Mouse (Mus musculus) CH12.LX (cell line): ENCODE data around the gene AI854703. TPM values are rescaled to one million over a fixed set of nuclear protein-coding genes. Genes with fewer than 3 reads are reported as not detected.
A peak's percentile ranks its signal among the peaks of the same experiment; 100 is the strongest.

ENCODE experiments used
- DNase-seq: peaks from one replicate; pipeline ENCODE4 v3.0.0-alpha.2; 2013; ENCODE audit errors: extremely low read depth
- H3K27ac ChIP-seq: 2 replicates; pipeline ENCODE4 v1.5.1; 2012; ENCODE audit warnings: low read depth, mild to moderate bottlenecking, control low read depth, moderate library complexity; ENCODE audit not compliant: insufficient read depth
- H3K27me3 ChIP-seq: replicated peaks from 2 replicates; pipeline ENCODE3; 2012; ENCODE audit warnings: inconsistent platforms
- H3K36me3 ChIP-seq, 2 experiments: replicated peaks in 1 of 2; 2 replicates each; pipeline versions ENCODE3 to v1.6.1; 2012; ENCODE audit warnings: inconsistent platforms in 1 of 2, low read length in 1 of 2, mild to moderate bottlenecking in 1 of 2, mixed read lengths in 1 of 2, moderate library complexity in 1 of 2; ENCODE audit not compliant: control insufficient read depth in 1 of 2, insufficient read depth in 1 of 2
- H3K4me1 ChIP-seq, 2 experiments: 2 replicates each; pipeline ENCODE4 v1.6.1; 2012; ENCODE audit warnings: inconsistent platforms in 1 of 2, moderate library complexity in 1 of 2; ENCODE audit not compliant: insufficient read depth in 2 of 2, control insufficient read depth in 1 of 2
- H3K4me2 ChIP-seq: 2 replicates; pipeline ENCODE4 v1.6.1; 2012; ENCODE audit warnings: low read depth, mild to moderate bottlenecking, control low read depth; ENCODE audit not compliant: poor library complexity, insufficient read depth, severe bottlenecking
- H3K4me3 ChIP-seq, 3 experiments: fragments of 150-350 bp in 1 of 3; sonication (generic) in 1 of 3; replicated peaks in 1 of 3; 2 replicates each; pipeline versions ENCODE3 to v1.5.1; 2011 to 2012; ENCODE audit warnings: low read depth in 2 of 3, low read length in 2 of 3, mild to moderate bottlenecking in 2 of 3, moderate library complexity in 2 of 3, control low read depth in 1 of 3, improper control_type of control experiment in 1 of 3, inconsistent platforms in 1 of 3, mixed read lengths in 1 of 3; ENCODE audit not compliant: poor library complexity in 1 of 3
- H3K79me2 ChIP-seq: replicated peaks from 2 replicates; pipeline ENCODE4 v1.6.1; 2012; ENCODE audit warnings: mild to moderate bottlenecking, moderate library complexity; ENCODE audit not compliant: control insufficient read depth, poor library complexity, insufficient read depth, severe bottlenecking; ENCODE audit errors: extremely low read depth
- H3K9ac ChIP-seq: 2 replicates; pipeline ENCODE4 v1.6.1; 2012; ENCODE audit warnings: low read depth, mild to moderate bottlenecking, control low read depth, moderate library complexity; ENCODE audit not compliant: insufficient read depth
- H3K9me3 ChIP-seq: replicated peaks from 2 replicates; pipeline ENCODE3; 2012; ENCODE audit warnings: low read length, inconsistent platforms, mixed read lengths
- BHLHE40 ChIP-seq: IDR thresholded peaks from 2 replicates; pipeline ENCODE4 v1.6.1; 2011; ENCODE audit warnings: mild to moderate bottlenecking, low read depth, low read length, improper control_type of control experiment
- CHD1 ChIP-seq: IDR thresholded peaks from 2 replicates; pipeline ENCODE4 v1.6.1; 2012; ENCODE audit warnings: low read depth, low read length, improper control_type of control experiment, inconsistent platforms
- CHD2 ChIP-seq: IDR thresholded peaks from 2 replicates; pipeline ENCODE4 v1.6.1; 2011; ENCODE audit warnings: low read length, improper control_type of control experiment
- CTCF ChIP-seq, 2 experiments: IDR thresholded peaks in 1 of 2; conservative IDR thresholded peaks in 1 of 2; 2 replicates each; pipeline ENCODE4 v1.5.1; 2011 to 2012; ENCODE audit warnings: low read depth in 2 of 2, low read length in 2 of 2, improper control_type of control experiment in 1 of 2, inconsistent platforms in 1 of 2, mild to moderate bottlenecking in 1 of 2, moderate library complexity in 1 of 2
- ELF1 ChIP-seq: IDR thresholded peaks from 2 replicates; pipeline ENCODE4 v1.6.1; 2014; ENCODE audit warnings: low read depth, mild to moderate bottlenecking, inconsistent platforms, low read length, improper control_type of control experiment
- GABPA ChIP-seq: IDR thresholded peaks from 2 replicates; pipeline ENCODE4 v1.6.1; 2012; ENCODE audit warnings: low read depth, low read length, improper control_type of control experiment, inconsistent platforms; ENCODE audit not compliant: insufficient replicate concordance
- HCFC1 ChIP-seq: IDR thresholded peaks from 2 replicates; pipeline ENCODE4 v1.6.1; 2012; ENCODE audit warnings: low read depth, mild to moderate bottlenecking, inconsistent platforms, low read length, improper control_type of control experiment
- JUN ChIP-seq: IDR thresholded peaks from 2 replicates; pipeline ENCODE4 v1.6.1; 2011; ENCODE audit warnings: low read depth, mild to moderate bottlenecking, low read length, improper control_type of control experiment, moderate library complexity; ENCODE audit not compliant: insufficient read depth
- JUND ChIP-seq: conservative IDR thresholded peaks from 2 replicates; pipeline ENCODE4 v1.6.1; 2011; ENCODE audit warnings: low read depth, low read length, improper control_type of control experiment
- KAT2A ChIP-seq: IDR thresholded peaks from 2 replicates; pipeline ENCODE4 v1.6.1; 2012; ENCODE audit warnings: low read length, improper control_type of control experiment, inconsistent platforms; ENCODE audit not compliant: insufficient replicate concordance
- MAFK ChIP-seq: IDR thresholded peaks from 2 replicates; pipeline ENCODE4 v1.6.1; 2011; ENCODE audit warnings: low read length, improper control_type of control experiment; ENCODE audit not compliant: insufficient replicate concordance
- MAZ ChIP-seq: IDR thresholded peaks from 2 replicates; pipeline ENCODE4 v1.6.1; 2012; ENCODE audit warnings: low read depth, mild to moderate bottlenecking, inconsistent platforms, low read length, improper control_type of control experiment, moderate library complexity
- MEF2A ChIP-seq: IDR thresholded peaks from 2 replicates; pipeline ENCODE4 v1.6.1; 2014; ENCODE audit warnings: low read depth, mild to moderate bottlenecking, inconsistent platforms, low read length, improper control_type of control experiment, borderline replicate concordance
- MXI1 ChIP-seq: IDR thresholded peaks from 2 replicates; pipeline ENCODE4 v1.6.1; 2011; ENCODE audit warnings: mild to moderate bottlenecking, low read depth, low read length, improper control_type of control experiment
- NELFE ChIP-seq: IDR thresholded peaks from 2 replicates; pipeline ENCODE4 v1.6.1; 2011; ENCODE audit warnings: low read depth, low read length, improper control_type of control experiment
- NRF1 ChIP-seq: IDR thresholded peaks from 2 replicates; pipeline ENCODE4 v1.6.1; 2014; ENCODE audit warnings: low read depth, mild to moderate bottlenecking, inconsistent platforms, low read length, improper control_type of control experiment, moderate library complexity
- PAX5 ChIP-seq: IDR thresholded peaks from 2 replicates; pipeline ENCODE4 v1.6.1; 2012; ENCODE audit warnings: low read length, inconsistent platforms, mixed read lengths
- SMC3 ChIP-seq: IDR thresholded peaks from 2 replicates; pipeline ENCODE4 v1.6.1; 2011; ENCODE audit warnings: low read depth, low read length, improper control_type of control experiment
- TBP ChIP-seq: conservative IDR thresholded peaks from 2 replicates; pipeline ENCODE4 v1.6.1; 2011; ENCODE audit warnings: low read depth, low read length, improper control_type of control experiment
- TCF12 ChIP-seq: IDR thresholded peaks from 2 replicates; pipeline ENCODE4 v1.6.1; 2014; ENCODE audit warnings: low read depth, mild to moderate bottlenecking, inconsistent platforms, low read length, improper control_type of control experiment
- USF1 ChIP-seq: IDR thresholded peaks from 2 replicates; pipeline ENCODE4 v1.6.1; 2014; ENCODE audit warnings: low read depth, mild to moderate bottlenecking, inconsistent platforms, low read length, improper control_type of control experiment
- USF2 ChIP-seq: conservative IDR thresholded peaks from 2 replicates; pipeline ENCODE4 v1.6.1; 2011; ENCODE audit warnings: low read depth, low read length, improper control_type of control experiment
- ZC3H11A ChIP-seq: IDR thresholded peaks from 2 replicates; pipeline ENCODE4 v1.6.1; 2012; ENCODE audit warnings: low read depth, mild to moderate bottlenecking, inconsistent platforms, low read length, improper control_type of control experiment
- ZMIZ1 ChIP-seq: IDR thresholded peaks from 2 replicates; pipeline ENCODE4 v1.6.1; 2012; ENCODE audit warnings: low read depth, mild to moderate bottlenecking, inconsistent platforms, low read length, improper control_type of control experiment
- ZNF384 ChIP-seq: IDR thresholded peaks from 2 replicates; pipeline ENCODE4 v1.6.1; 2012; ENCODE audit warnings: low read depth, low read length, improper control_type of control experiment, inconsistent platforms
- dilution Hi-C: fragments of 300-500 bp; cut with MboI; formaldehyde crosslinking; loops from 2 replicates; pipeline ENCODE4 v1.14.3; 2020; ENCODE audit warnings: low sequenced_read_pairs; ENCODE audit not compliant: extremely low pct_unique_long_range_greater_than_20kb, extremely low pct_ligation_motif_present
- in situ Hi-C: fragments of 300-500 bp; cut with MboI; formaldehyde crosslinking; loops from 3 replicates; pipeline ENCODE4 v1.14.3; 2019; ENCODE audit warnings: low sequenced_read_pairs, low pct_ligation_motif_present, low pct_unique_long_range_greater_than_20kb, mixed read lengths
- polyA plus RNA-seq: library from polyadenylated mRNA; unstranded; fragments of >175 nt; gene quantifications from 2 replicates; pipeline ENCODE4 v1.2.1, GENCODE M21; 2012; ENCODE audit warnings: low read depth; ENCODE audit not compliant: insufficient read length
- total RNA-seq, 2 experiments: library from RNA; depleted of rRNA; stranded (reverse); fragments of 300-350 nt in 1 of 2; fragments of >200 nt in 1 of 2; gene quantifications; 2 replicates each; pipeline ENCODE4 v1.2.3; 2012 to 2014

The AI854703 gene
- total and polyA plus RNA-seq, 3 experiments = 2.1 to 5.3 (median 4.8) TPM

- TF ChIP-seq MXI1 (no peak), NELFE (0 out of 2 replicates have a peak, but pooled peaks have one; percentile 26), CHD2 (peak; percentile 56; the same call in 1 of the 2 replicates), MAFK (peak; percentile 61), BHLHE40 (peak; percentile 80), ELF1 (peak; percentile 70), USF1 (no peak), PAX5 (no peak), GABPA (no peak), ZC3H11A (no peak)
Measured at GRCm38 (mm10) chr6:48681472-48682090, 55.0 kb downstream of the AI854703 start (continued).

GRCm38 (mm10) chr6:48682271-48682670, 55.7 kb downstream of the AI854703 start:
- Histone ChIP-seq H3K9ac (peak overlapping the region; percentile 86), H3K27me3 (no peaks in the 10 kb centered on the region), H3K4me2 (peak overlapping the region; percentile 75), H3K27ac (peak overlapping the region; percentile 98), H3K4me3 (no peak overlapping the region), H3K9me3 (no peaks in the 10 kb centered on the region), H3K36me3 (peaks cover 0 to 13% of the 10 kb centered on the region in 2 experiments), H3K79me2 (peaks cover 42% of the 10 kb centered on the region), H3K4me1 (peaks cover 17 to 62% of the 10 kb centered on the region in 2 experiments)
- TF ChIP-seq CTCF (conservative IDR thresholded peaks at IDR 0.05 in 1 of 2, IDR thresholded peaks at IDR 0.05 in 1 of 2; ENCODE audit: low read depth in 2 of 2, low read length in 2 of 2) = no peak
- no peak for TF ChIP-seq KAT2A
- no peak for TF ChIP-seq ZMIZ1
- no peak for TF ChIP-seq CHD1
- TF ChIP-seq NELFE = no peak
- no peak for TF ChIP-seq MEF2A
- TF ChIP-seq USF2 = no peak
- TF ChIP-seq TCF12 = no peak
- TF ChIP-seq NRF1 = no peak
- TF ChIP-seq TBP = no peak
- no peak for TF ChIP-seq ZNF384
- no peak for TF ChIP-seq SMC3
- no peak for TF ChIP-seq CHD2
- TF ChIP-seq JUND = no peak
- no peak for TF ChIP-seq JUN
- no peak for TF ChIP-seq MAZ
- no peak for TF ChIP-seq HCFC1
- no peak for DNase-seq
- in situ Hi-C loops = loop anchor here (5.0 kb wide), 1 partner anchor 35 kb away; the partner anchor contains the start of gene Gimap8
- dilution Hi-C loops = no loop called here

Other genes with a start within 250 kb of the AI854703 start
Only the 20 nearest of the 22 such genes appear.
- gene Zfp467, start 180.9 kb upstream of the AI854703 start, total RNA-seq (2012; rRNA removed) = 1.6 and 2.1 TPM in 2 replicates
- gene Zfp467, start 180.9 kb upstream of the AI854703 start, total RNA-seq (2014; rRNA removed) = 1.1 and 1.4 TPM in 2 replicates
- 4.7 and 5.9 TPM in 2 replicates for gene Zfp467, start 180.9 kb upstream of the AI854703 start, polyA plus RNA-seq
- 0.13 and 0.42 TPM in 2 replicates for gene Sspo, start 178.5 kb upstream of the AI854703 start, total RNA-seq (2012; rRNA removed)
- gene Sspo, start 178.5 kb upstream of the AI854703 start, total RNA-seq (2014; rRNA removed) = 0.08 and 0.11 TPM in 2 replicates
- gene Sspo, start 178.5 kb upstream of the AI854703 start, polyA plus RNA-seq = 0.17 and 0.18 TPM in 2 replicates
- gene Atp6v0e2, start 89.1 kb upstream of the AI854703 start, total RNA-seq (2012; rRNA removed) = not detected in 2 replicates
- gene Atp6v0e2, start 89.1 kb upstream of the AI854703 start, total RNA-seq (2014; rRNA removed) = not detected in 2 replicates
- not detected in 2 replicates for gene Atp6v0e2, start 89.1 kb upstream of the AI854703 start, polyA plus RNA-seq
- 8.1 and 13.7 TPM in 2 replicates for gene Lrrc61, start 72.0 kb upstream of the AI854703 start, total RNA-seq (2012; rRNA removed)
- 3.8 and 5.6 TPM in 2 replicates for gene Lrrc61, start 72.0 kb upstream of the AI854703 start, total RNA-seq (2014; rRNA removed)
- gene Lrrc61, start 72.0 kb upstream of the AI854703 start, polyA plus RNA-seq = 9.4 and 14.2 TPM in 2 replicates
- gene Rarres2, start 54.0 kb upstream of the AI854703 start, total RNA-seq (2012; rRNA removed) = 0.46 and 0.72 TPM in 2 replicates
- gene Rarres2, start 54.0 kb upstream of the AI854703 start, total RNA-seq (2014; rRNA removed) = not detected in 2 replicates
- gene Rarres2, start 54.0 kb upstream of the AI854703 start, polyA plus RNA-seq = not detected in 2 replicates
- not detected in 2 replicates for gene Gm45021, start 37.2 kb upstream of the AI854703 start, total RNA-seq (2012; rRNA removed)
- not detected in 2 replicates for gene Gm45021, start 37.2 kb upstream of the AI854703 start, total RNA-seq (2014; rRNA removed)
- not detected in 2 replicates for gene Gm45021, start 37.2 kb upstream of the AI854703 start, polyA plus RNA-seq
- gene Repin1, start 32.9 kb upstream of the AI854703 start, total RNA-seq (2012; rRNA removed) = 23.6 and 28.0 TPM in 2 replicates
- 11.5 and 12.8 TPM in 2 replicates for gene Repin1, start 32.9 kb upstream of the AI854703 start, total RNA-seq (2014; rRNA removed)
- 9.7 and 10.7 TPM in 2 replicates for gene Repin1, start 32.9 kb upstream of the AI854703 start, polyA plus RNA-seq
- not detected in 2 replicates for gene Gm44965, start 32.8 kb upstream of the AI854703 start, total RNA-seq (2012; rRNA removed)
- not detected in 2 replicates for gene Gm44965, start 32.8 kb upstream of the AI854703 start, total RNA-seq (2014; rRNA removed)
- not detected in 2 replicates for gene Gm44965, start 32.8 kb upstream of the AI854703 start, polyA plus RNA-seq
- 4.7 and 6.5 TPM in 2 replicates for gene Zfp775, start 24.7 kb upstream of the AI854703 start, total RNA-seq (2012; rRNA removed)
- 2.6 and 3.2 TPM in 2 replicates for gene Zfp775, start 24.7 kb upstream of the AI854703 start, total RNA-seq (2014; rRNA removed)
- 3.3 and 3.5 TPM in 2 replicates for gene Zfp775, start 24.7 kb upstream of the AI854703 start, polyA plus RNA-seq
- 27.9 and 28.5 TPM in 2 replicates for gene Gimap8, start 20.5 kb downstream of the AI854703 start, total RNA-seq (2012; rRNA removed)
- 27.5 and 36.8 TPM in 2 replicates for gene Gimap8, start 20.5 kb downstream of the AI854703 start, total RNA-seq (2014; rRNA removed)
- gene Gimap8, start 20.5 kb downstream of the AI854703 start, polyA plus RNA-seq = 21.6 and 22.1 TPM in 2 replicates
- gene Gimap9, start 49.4 kb downstream of the AI854703 start, total RNA-seq (2012; rRNA removed) = 31.0 and 38.5 TPM in 2 replicates
- 75.1 and 83.9 TPM in 2 replicates for gene Gimap9, start 49.4 kb downstream of the AI854703 start, total RNA-seq (2014; rRNA removed)
- 43.4 and 46.1 TPM in 2 replicates for gene Gimap9, start 49.4 kb downstream of the AI854703 start, polyA plus RNA-seq
- gene Gimap4, start 57.8 kb downstream of the AI854703 start, total RNA-seq (2012; rRNA removed) = 113 and 144 TPM in 2 replicates
- 264 and 316 TPM in 2 replicates for gene Gimap4, start 57.8 kb downstream of the AI854703 start, total RNA-seq (2014; rRNA removed)
- 203 and 274 TPM in 2 replicates for gene Gimap4, start 57.8 kb downstream of the AI854703 start, polyA plus RNA-seq
- 78.1 and 88.9 TPM in 2 replicates for gene Gimap6, start 81.5 kb downstream of the AI854703 start, total RNA-seq (2012; rRNA removed)
- 128 and 158 TPM in 2 replicates for gene Gimap6, start 81.5 kb downstream of the AI854703 start, total RNA-seq (2014; rRNA removed)
- 87.9 and 97.2 TPM in 2 replicates for gene Gimap6, start 81.5 kb downstream of the AI854703 start, polyA plus RNA-seq
- 10.0 and 12.0 TPM in 2 replicates for gene Gm28053, start 91.8 kb downstream of the AI854703 start, total RNA-seq (2012; rRNA removed)
- gene Gm28053, start 91.8 kb downstream of the AI854703 start, total RNA-seq (2014; rRNA removed) = 8.0 and 8.8 TPM in 2 replicates
- gene Gm28053, start 91.8 kb downstream of the AI854703 start, polyA plus RNA-seq = 22.7 and 46.9 TPM in 2 replicates
- gene Gimap7, start 91.9 kb downstream of the AI854703 start, total RNA-seq (2012; rRNA removed) = 14.5 and 16.3 TPM in 2 replicates
- gene Gimap7, start 91.9 kb downstream of the AI854703 start, total RNA-seq (2014; rRNA removed) = 4.2 and 4.3 TPM in 2 replicates
- 7.0 and 7.1 TPM in 2 replicates for gene Gimap7, start 91.9 kb downstream of the AI854703 start, polyA plus RNA-seq
- 136 and 144 TPM in 2 replicates for gene Gimap1, start 112.3 kb downstream of the AI854703 start, total RNA-seq (2012; rRNA removed)
- 54.5 and 57.4 TPM in 2 replicates for gene Gimap1, start 112.3 kb downstream of the AI854703 start, total RNA-seq (2014; rRNA removed)
- gene Gimap1, start 112.3 kb downstream of the AI854703 start, polyA plus RNA-seq = 91.8 and 113 TPM in 2 replicates
- 82.1 and 82.3 TPM in 2 replicates for gene Gimap5, start 119.4 kb downstream of the AI854703 start, total RNA-seq (2012; rRNA removed)
- 74.6 and 77.6 TPM in 2 replicates for gene Gimap5, start 119.4 kb downstream of the AI854703 start, total RNA-seq (2014; rRNA removed)
- gene Gimap5, start 119.4 kb downstream of the AI854703 start, polyA plus RNA-seq = 56.9 and 59.6 TPM in 2 replicates
- gene Gimap3, start 144.1 kb downstream of the AI854703 start, total RNA-seq (2012; rRNA removed) = 25.9 and 28.2 TPM in 2 replicates
- gene Gimap3, start 144.1 kb downstream of the AI854703 start, total RNA-seq (2014; rRNA removed) = 10.8 and 11.6 TPM in 2 replicates
- gene Gimap3, start 144.1 kb downstream of the AI854703 start, polyA plus RNA-seq = 16.8 and 17.7 TPM in 2 replicates
- 24.9 and 27.2 TPM in 2 replicates for gene Tmem176a, start 214.2 kb downstream of the AI854703 start, total RNA-seq (2012; rRNA removed)
- gene Tmem176a, start 214.2 kb downstream of the AI854703 start, total RNA-seq (2014; rRNA removed) = 30.0 and 34.6 TPM in 2 replicates
- gene Tmem176a, start 214.2 kb downstream of the AI854703 start, polyA plus RNA-seq = 49.8 and 58.0 TPM in 2 replicates
- 39.4 and 43.3 TPM in 2 replicates for gene Tmem176b, start 214.7 kb downstream of the AI854703 start, total RNA-seq (2012; rRNA removed)
- 82.2 and 89.8 TPM in 2 replicates for gene Tmem176b, start 214.7 kb downstream of the AI854703 start, total RNA-seq (2014; rRNA removed)
- gene Tmem176b, start 214.7 kb downstream of the AI854703 start, polyA plus RNA-seq = 159 and 162 TPM in 2 replicates